Mouse (Mus musculus) olfactory bulb, adult 2 months (tissue): Measurements from ENCODE around the gene Gm45713. TPM values are rescaled to one million over a fixed set of nuclear protein-coding genes. Genes with fewer than 3 reads are reported as not detected.
"Not testable (repeated sequence)": the region's sequence is repeated elsewhere in the genome, so short reads cannot be mapped to it uniquely, and the experiment has no call there.

Experiments
- H3K27ac ChIP-seq: fragments of 200-500 bp; 2 replicates; pipeline ENCODE4 v1.5.1; 2012; ENCODE audit warnings: low read depth, low read length; ENCODE audit not compliant: insufficient read depth
- H3K4me1 ChIP-seq: fragments of 200-500 bp; 2 replicates; pipeline ENCODE4 v1.6.1; 2012; ENCODE audit warnings: low read length; ENCODE audit not compliant: control insufficient read depth, insufficient read depth
- H3K4me3 ChIP-seq: fragments of 200-500 bp; 2 replicates; pipeline ENCODE4 v1.5.1; 2012; ENCODE audit warnings: mild to moderate bottlenecking, low read depth, low read length, moderate library complexity; ENCODE audit not compliant: insufficient read depth
- CTCF ChIP-seq: fragments of 200-500 bp; IDR thresholded peaks from 2 replicates; pipeline ENCODE4 v1.5.1; 2012; ENCODE audit warnings: low read depth, mild to moderate bottlenecking, low read length, moderate library complexity; ENCODE audit not compliant: insufficient read depth
- POLR2A ChIP-seq: fragments of 200-500 bp; IDR thresholded peaks from 2 replicates; pipeline ENCODE4 v1.6.1; 2012; ENCODE audit warnings: mild to moderate bottlenecking, low read depth, low read length, moderate library complexity; ENCODE audit not compliant: insufficient read depth
- WGBS: fragments of 180-500 bp; shearing (Covaris S2); methylation state at CpG from one replicate; pipeline ENCODE4 v1.1.7; 2018; 5-methylcytosine and 5-hydroxymethylcytosine counted together
- polyA plus RNA-seq: library from polyadenylated mRNA; stranded (reverse); fragments of >200 nt; gene quantifications from 2 replicates; pipeline ENCODE4 v1.2.4, GENCODE M21; 2012; ENCODE audit warnings: low replicate concordance; ENCODE audit not compliant: missing spikeins, insufficient read depth, insufficient read length

Gm45713 gene
- polyA plus RNA-seq, 1 experiment: not detected

- H3K4me3 ChIP-seq: no peak overlapping the region
- H3K27ac ChIP-seq: no peak overlapping the region
- 87% methylated on average over 14 of the region's 14 CpGs for WGBS
- TF ChIP-seq CTCF (no peak), POLR2A (no peak)
- peaks cover 9% of the 10 kb centered on the region for H3K4me1 ChIP-seq
These were observed 21.4 kb upstream of the Gm45713 start for GRCm38 (mm10) chr7:45157459-45157858.

GRCm38 (mm10) chr7:45156206-45156605 is 20.2 kb upstream of the Gm45713 start:
- WGBS: 92% methylated on average over 15 of the region's 15 CpGs

GRCm38 (mm10) chr7:45155590-45155989 is 19.6 kb upstream of the Gm45713 start:
- Histone ChIP-seq H3K4me1 (peaks cover 4% of the 10 kb centered on the region; the same call in 1 of the 2 replicates), H3K27ac (no peak overlapping the region), H3K4me3 (no peak overlapping the region)
- no peak for TF ChIP-seq CTCF
- WGBS: 88% methylated on average over 9 of the region's 9 CpGs

More at GRCm38 (mm10) chr7:45156206-45156605, 20.2 kb upstream of the Gm45713 start:
- TF ChIP-seq POLR2A (no peak), CTCF (no peak)
- peaks cover 4% of the 10 kb centered on the region; the same call in 1 of the 2 replicates for H3K4me1 ChIP-seq
- H3K4me3 ChIP-seq: no peak overlapping the region
- no peak overlapping the region for H3K27ac ChIP-seq

GRCm38 (mm10) chr7:45154993-45155514 is 19.0 kb upstream of the Gm45713 start:
- TF ChIP-seq POLR2A (no peak), CTCF (no peak)
- Histone ChIP-seq H3K27ac (no peak overlapping the region), H3K4me3 (0 out of 2 replicates have a peak overlapping the region, but pooled peaks have one; percentile 8), H3K4me1 (peaks cover 4% of the 10 kb centered on the region; the same call in 1 of the 2 replicates)
- WGBS: 73% methylated on average over 12 of the region's 12 CpGs

- Histone ChIP-seq H3K4me3 (peak within 1 kb of the TSS; percentile 77), H3K27ac (peak within 1 kb of the TSS; percentile 92), H3K4me1 (peaks cover 4% of the 10 kb centered on the region; the same call in 1 of the 2 replicates)
- TF ChIP-seq CTCF (peak; percentile 51; the same call in 1 of the 2 replicates), POLR2A (peak; percentile 99)
- WGBS: 3% methylated on average over 69 of the region's 69 CpGs
These were observed 18.3 kb upstream of the Gm45713 start, which contains the start of the genes Pih1d1 and Aldh16a1 for GRCm38 (mm10) chr7:45154096-45154992. Gene Pih1d1, plus strand, starts transcription at chr7:45154303. Gene Aldh16a1, minus strand, starts transcription at chr7:45154584.

GRCm38 (mm10) chr7:45153586-45153985 is 17.6 kb upstream of the Gm45713 start:
- peaks cover 4% of the 10 kb centered on the region; the same call in 1 of the 2 replicates for H3K4me1 ChIP-seq
- WGBS: 2% methylated on average over 5 of the region's 5 CpGs
- TF ChIP-seq CTCF (no peak), POLR2A (no peak)
- H3K4me3 ChIP-seq: peak overlapping the region; percentile 77
- peak overlapping the region; percentile 76 for H3K27ac ChIP-seq

- H3K4me1 ChIP-seq, H3K4me3 ChIP-seq, H3K27ac ChIP-seq: not testable (repeated sequence)
- 94% methylated on average over 2 of the region's 2 CpGs for WGBS
These were observed 17.0 kb upstream of the Gm45713 start for GRCm38 (mm10) chr7:45153052-45153451.

GRCm38 (mm10) chr7:45151303-45151702 is 15.3 kb upstream of the Gm45713 start:
- no peak overlapping the region for H3K27ac ChIP-seq
- no peak overlapping the region for H3K4me3 ChIP-seq
- TF ChIP-seq POLR2A: no peak
- TF ChIP-seq CTCF: no peak
- 41% methylated on average over 11 of the region's 11 CpGs for WGBS
- peaks cover 4% of the 10 kb centered on the region; the same call in 1 of the 2 replicates for H3K4me1 ChIP-seq

GRCm38 (mm10) chr7:45150321-45150720 is 14.3 kb upstream of the Gm45713 start:
- no peak overlapping the region for H3K4me3 ChIP-seq
- H3K27ac ChIP-seq: no peak overlapping the region
- 72% methylated on average over 4 of the region's 4 CpGs for WGBS
- TF ChIP-seq POLR2A: no peak
- no peak for TF ChIP-seq CTCF
- peaks cover 4% of the 10 kb centered on the region; the same call in 1 of the 2 replicates for H3K4me1 ChIP-seq
